25 mouse cellular contexts compared by ENCODE assay signal in the genomic region with DNA sequence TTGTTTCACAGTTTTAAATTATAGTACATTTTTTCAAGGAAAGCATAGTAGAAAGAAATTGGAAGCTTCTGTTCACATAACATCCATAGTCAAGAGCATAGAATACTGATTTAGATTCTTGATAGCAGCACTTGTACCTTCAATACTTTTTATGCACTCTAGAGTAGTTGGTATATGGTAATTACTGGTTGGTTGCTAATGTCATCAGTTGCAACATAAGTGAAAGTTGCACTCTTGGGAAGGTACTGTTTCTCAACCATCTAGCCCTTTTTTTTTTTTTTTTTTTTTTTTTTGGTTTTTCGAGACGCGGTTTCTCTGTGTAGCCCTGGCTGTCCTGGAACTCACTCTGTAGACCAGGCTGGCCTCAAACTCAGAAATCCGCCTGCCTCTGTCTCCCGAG.
"Had no signal": no experiment of that assay in that cellular context is flagged by ENCODE, and none has a peak within 500 bp of the region (broad histone marks: within the 10 kb centered on the region; RNA-seq: fewer than 3 reads in every experiment).

No protein-coding gene starts in this region.

- DNase-seq: gastrocnemius, adult 2 months; gastrocnemius, postnatal 10 days; gastrocnemius, postnatal 25 days; heart, adult 11 months; heart, adult 2 months; heart, postnatal 14 days; heart, postnatal 36 days; kidney, adult 18-20 months; kidney, adult 8-10 months; kidney, postnatal 14 days; kidney, postnatal 36 days; layer of hippocampus, adult 9-11 months; liver, embryonic 13.5 days had no signal

- ATAC-seq: hindbrain, embryonic 16.5 days; inflammation-experienced regulatory T-cells, adult 6 months; intestine, embryonic 15.5 days; intestine, postnatal 0 days had no signal

- H3K36me3 ChIP-seq: heart, embryonic 15.5 days; intestine, embryonic 15.5 days; limb, embryonic 12.5 days; liver, embryonic 13.5 days had no signal

- H3K4me2 ChIP-seq: heart, embryonic 11.5 days; heart, embryonic 13.5 days; heart, embryonic 15.5 days; hindbrain, embryonic 14.5 days; intestine, embryonic 15.5 days; limb, embryonic 12.5 days; liver, embryonic 11.5 days; liver, embryonic 13.5 days had no signal

- H3K4me1 ChIP-seq: intestine, embryonic 15.5 days; limb, embryonic 10.5 days; limb, embryonic 12.5 days; liver, embryonic 13.5 days had no signal

- H3K27ac ChIP-seq: gastrocnemius, adult 2 months; heart, adult 2 months; heart, embryonic 13.5 days; heart, embryonic 15.5 days; hindbrain, embryonic 14.5 days; intestine, embryonic 15.5 days; left cerebral cortex, adult 2 months; limb, embryonic 10.5 days; limb, embryonic 12.5 days; liver, embryonic 13.5 days had no signal

- H3K4me3 ChIP-seq: gastrocnemius, adult 2 months; heart, adult 2 months; heart, embryonic 13.5 days; heart, embryonic 15.5 days; intestine, embryonic 15.5 days; left cerebral cortex, adult 2 months; limb, embryonic 10.5 days; limb, embryonic 12.5 days; liver, embryonic 13.5 days had no signal

- H3K9ac ChIP-seq: heart, embryonic 13.5 days; heart, embryonic 15.5 days; hindbrain, embryonic 14.5 days; intestine, embryonic 15.5 days; limb, embryonic 12.5 days; liver, embryonic 13.5 days had no signal

- H3K9me3 ChIP-seq: heart, embryonic 13.5 days; heart, embryonic 15.5 days; intestine, embryonic 15.5 days; limb, embryonic 10.5 days; limb, embryonic 12.5 days; liver, embryonic 13.5 days had no signal

- H3K27me3 ChIP-seq: heart, embryonic 13.5 days; heart, embryonic 15.5 days; intestine, embryonic 15.5 days; limb, embryonic 12.5 days; liver, embryonic 13.5 days had no signal
